Mouse (Mus musculus) C2C12 (cell line): ENCODE measurements at regions not wholly inside any gene's neighbourhood (a gene's known extent, or its start where the extent isn't known, plus 50 kb on each side); places are given as distances from the start of the nearest gene placed in this dataset.

Experiments used
- CEBPB ChIP-seq: IDR thresholded peaks from one replicate; pipeline ENCODE4 v1.6.1; 2011; ENCODE audit warnings: low read depth, mild to moderate bottlenecking, control low read depth, moderate library complexity
- CTCF ChIP-seq: IDR thresholded peaks from one replicate; pipeline ENCODE4 v1.5.1; 2011; ENCODE audit not compliant: control insufficient read depth, insufficient read depth, insufficient read length
- USF1 ChIP-seq: IDR thresholded peaks from one replicate; pipeline ENCODE4 v1.6.1; 2011; ENCODE audit warnings: low read depth, mild to moderate bottlenecking, control low read depth, moderate library complexity

GRCm38 (mm10) chr7:111277703-111278102 lies 194.9 kb upstream of the Eif4g2 start:
- TF ChIP-seq CTCF, result no peak
- TF ChIP-seq USF1, result no peak
- no peak for TF ChIP-seq CEBPB
